Comparison of ENCODE assay signal across 12 mouse cellular contexts in genomic region chr12:41185060-41185459, GRCm38 (mm10).
"Had no signal": no experiment of that assay in that cellular context is flagged by ENCODE, and none has a peak within 500 bp of the region (broad histone marks: within the 10 kb centered on the region; RNA-seq: fewer than 3 reads in every experiment).

No protein-coding gene starts in this region.

- DNase-seq: retina, postnatal 1 day; right cerebral cortex, adult 18-20 months; right cerebral cortex, postnatal 14 days; right cerebral cortex, postnatal 25 days; right cerebral cortex, postnatal 4 days; spleen, adult 18-20 months; thymus, adult 18-20 months; thymus, adult 2 months; thymus, postnatal 14 days; thymus, postnatal 25 days; thymus, postnatal 36 days; thymus, postnatal 4 days had no signal
